Comparison of ENCODE assay signal across 8 mouse cellular contexts in genomic region chr3:128546416-128547327, GRCm38 (mm10).
DNase-seq lines count a peak whose midpoint lies in the region; ATAC-seq lines count a peak whose summit lies in the region.

No protein-coding gene starts in this region.

- DNase-seq in adrenal gland, postnatal 14 days = peak; percentile 14
- no peak for DNase-seq in adrenal gland, adult 2 months
- peak; percentile 74 for DNase-seq in NIH3T3 (ENCODE audit: low read depth)
- peak; percentile 99 for DNase-seq in forebrain, embryonic 14.5 days (ENCODE audit: low spot score)
- DNase-seq in heart, postnatal 36 days = peak; percentile 42 to 47
- peak; percentile 78 to 82 for DNase-seq in left cerebral cortex, postnatal 25 days (ENCODE audit: low spot score in 2 of 2)
- peak; percentile 29 for DNase-seq in ovary, postnatal 10 days (ENCODE audit: low spot score)

- H3K27me3 ChIP-seq in forebrain, embryonic 14.5 days (replicated peaks; ENCODE audit: control insufficient read depth, insufficient read depth, low read length) = no peaks in the 10 kb centered on the region

- 8% methylated on average over 9 of the region's 9 CpGs for WGBS in forebrain, embryonic 14.5 days

- peaks cover 13% of the 10 kb centered on the region for H3K4me1 ChIP-seq in forebrain, embryonic 14.5 days (ENCODE audit: control insufficient read depth, insufficient read depth, low read length)

- H3K4me3 ChIP-seq in forebrain, embryonic 14.5 days (ENCODE audit: low read depth, low read length) = no peak overlapping the region

- H3K36me3 ChIP-seq in forebrain, embryonic 14.5 days (ENCODE audit: control insufficient read depth, insufficient read depth, low read length) = no peaks in the 10 kb centered on the region

- H3K9me3 ChIP-seq in forebrain, embryonic 14.5 days (replicated peaks; ENCODE audit: control insufficient read depth, low read length) = no peaks in the 10 kb centered on the region

- no peak overlapping the region for H3K9ac ChIP-seq in forebrain, embryonic 14.5 days (ENCODE audit: low read length)

- H3K27ac ChIP-seq in forebrain, embryonic 14.5 days (ENCODE audit: low read depth, low read length) = peak overlapping the region; percentile 84

- intact Hi-C loops in heart, postnatal 36 days (cut with DNase I) = no loop called here
- intact Hi-C loops in left cerebral cortex, postnatal 25 days (cut with DNase I) = no loop called here

- peak; percentile 99 for ATAC-seq in forebrain, embryonic 14.5 days
- no peak for ATAC-seq in megakaryocyte progenitor cell, adult 5-6 weeks (replicated peaks; ENCODE audit: poor library complexity)

- H3K4me2 ChIP-seq in forebrain, embryonic 14.5 days (ENCODE audit: low read length) = peak overlapping the region; percentile 28; the same call in 1 of the 2 replicates
